Mouse (Mus musculus) heart, adult 11 months (tissue): Measurements from ENCODE around the gene Unk.
A peak's percentile ranks its signal among the peaks of the same experiment; 100 is the strongest.
"Not testable (repeated sequence)": the region's sequence is repeated elsewhere in the genome, so short reads cannot be mapped to it uniquely, and the experiment has no call there.

Experiments used
- DNase-seq: peaks from one replicate; pipeline ENCODE4 v3.0.0; 2022

The Unk gene

DNA sequence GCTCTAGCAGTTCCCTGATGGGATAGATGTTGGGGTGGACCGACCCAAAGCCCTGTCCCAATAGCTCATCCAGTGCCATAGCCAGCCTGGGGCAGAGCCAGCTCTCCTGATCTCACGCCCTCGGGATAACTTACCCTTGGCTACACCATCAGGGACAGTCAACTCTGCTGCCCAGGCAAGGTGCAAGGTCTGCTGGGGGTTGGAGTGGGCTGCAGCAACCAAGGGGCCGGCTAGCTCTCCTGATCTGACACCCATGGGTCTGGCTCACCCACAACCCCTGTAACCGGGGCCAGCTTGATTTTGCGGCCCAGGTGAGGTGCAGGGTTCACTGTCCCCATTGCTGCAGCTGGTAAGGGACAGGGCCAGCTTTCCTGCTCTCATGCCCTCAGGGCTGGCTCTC is 61.5 kb downstream of the Unk start:
- DNase-seq, result no peak

DNA sequence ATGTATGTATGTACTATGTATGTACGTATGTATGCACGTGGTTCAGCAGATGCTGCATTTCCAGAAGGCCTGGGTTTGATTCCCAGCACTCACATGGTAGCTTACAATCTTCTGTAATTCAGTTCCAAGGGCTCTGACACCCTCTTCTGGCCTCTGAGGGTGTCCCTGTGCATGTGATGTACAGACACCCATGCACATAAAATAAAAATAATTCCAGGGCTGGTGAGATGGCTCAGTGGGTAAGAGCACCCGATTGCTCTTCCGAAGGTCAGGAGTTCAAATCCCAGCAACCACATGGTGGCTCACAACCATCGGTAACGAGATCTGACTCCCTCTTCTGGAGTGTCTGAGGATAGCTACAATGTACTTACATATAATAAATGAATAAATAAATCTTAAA is 62.8 kb downstream of the Unk start:
- DNase-seq, result not testable (repeated sequence)

- peak; percentile 97 for DNase-seq
Observed at GRCm38 (mm10) chr11:116093771-116094565, 63.8 kb downstream of the Unk start.

DNA sequence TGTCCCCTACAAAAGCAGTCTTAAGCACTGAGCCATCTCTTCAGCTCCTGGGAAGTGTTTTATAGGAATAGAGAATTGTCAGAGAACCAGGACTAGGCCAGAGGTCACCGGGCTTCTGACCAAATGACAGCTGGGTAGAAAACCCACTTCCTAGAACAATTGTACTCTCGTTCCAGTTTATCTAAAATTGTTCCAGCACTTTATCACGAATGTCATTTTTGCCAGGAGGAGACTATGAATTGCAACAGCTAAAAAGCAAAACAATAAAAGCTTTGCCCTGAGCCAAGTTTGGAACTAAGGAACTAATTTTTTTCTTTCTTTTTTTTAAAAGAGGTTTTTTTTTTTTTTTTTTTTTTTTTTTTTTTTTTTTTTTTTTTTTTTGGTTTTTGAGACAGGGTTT is 65.5 kb downstream of the Unk start:
- DNase-seq, result peak; percentile 97

DNA sequence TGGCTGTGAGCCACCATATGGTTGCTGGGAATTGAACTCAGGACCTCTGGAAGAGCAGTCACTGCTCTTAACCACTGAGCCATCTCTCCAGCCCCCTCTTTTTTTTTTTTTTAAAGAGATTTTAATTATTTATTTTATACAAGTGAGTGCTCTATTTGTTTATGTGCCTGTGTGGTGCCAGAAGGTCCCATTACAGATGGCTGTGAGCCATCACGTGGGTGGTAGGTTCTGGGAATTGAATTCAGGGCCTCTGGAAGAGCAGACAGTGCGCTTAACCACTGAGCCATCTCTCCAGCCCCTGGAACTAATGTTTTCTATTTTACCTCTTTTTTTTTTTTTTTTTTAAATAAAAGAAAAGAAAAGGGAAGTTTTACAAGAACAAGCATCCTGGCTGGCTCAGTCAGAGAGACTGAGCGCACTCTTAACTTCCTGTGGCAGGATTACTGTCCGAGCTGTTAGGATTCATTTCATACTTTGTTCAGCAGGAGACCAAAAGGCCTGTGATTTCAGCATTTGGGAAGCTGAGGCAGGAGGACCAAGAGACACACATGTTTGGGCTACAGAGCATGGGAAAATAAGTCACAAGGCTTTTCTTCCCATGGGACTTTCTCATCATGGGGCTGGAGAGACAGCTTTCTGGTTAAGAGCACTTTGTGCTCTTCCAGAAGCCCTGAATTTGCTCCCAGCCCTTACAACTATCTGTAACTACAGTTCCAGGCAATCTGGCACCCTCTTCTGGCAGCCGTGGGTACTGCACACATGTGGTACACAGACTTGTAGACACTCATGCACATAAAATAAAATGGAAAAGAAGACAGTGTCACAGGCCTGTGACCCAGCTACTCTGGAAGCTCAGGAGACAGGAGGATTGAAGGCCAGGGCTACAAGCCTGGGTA is 66.3 kb downstream of the Unk start:
- peak; percentile 90 for DNase-seq

- DNase-seq, result peak; percentile 97
Observed at GRCm38 (mm10) chr11:116098711-116099460, 68.8 kb downstream of the Unk start.

GRCm38 (mm10) chr11:116099462-116099861 is 69.3 kb downstream of the Unk start:
- DNase-seq, result peak; percentile 89

DNA sequence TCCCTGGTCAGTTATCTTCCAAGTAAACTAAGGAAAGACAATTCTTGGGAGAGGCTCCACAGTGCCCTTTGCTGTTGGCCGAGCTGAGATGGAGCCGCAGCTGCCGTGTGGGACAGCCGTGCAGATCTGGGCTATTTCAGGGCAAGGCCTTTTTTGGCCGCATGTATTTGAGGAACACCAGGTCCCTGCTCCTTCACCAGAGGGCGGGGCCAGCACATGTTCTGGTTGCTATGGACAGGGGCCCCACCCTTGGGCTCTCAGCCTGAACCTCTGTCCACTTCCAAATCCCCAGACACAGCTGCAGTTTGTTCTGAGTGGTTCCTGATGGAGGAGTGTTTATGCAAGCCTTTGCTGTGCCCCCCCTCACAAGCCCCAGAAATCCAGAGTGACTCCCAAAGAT is 70.3 kb downstream of the Unk start:
- peak; percentile 100 for DNase-seq

DNA sequence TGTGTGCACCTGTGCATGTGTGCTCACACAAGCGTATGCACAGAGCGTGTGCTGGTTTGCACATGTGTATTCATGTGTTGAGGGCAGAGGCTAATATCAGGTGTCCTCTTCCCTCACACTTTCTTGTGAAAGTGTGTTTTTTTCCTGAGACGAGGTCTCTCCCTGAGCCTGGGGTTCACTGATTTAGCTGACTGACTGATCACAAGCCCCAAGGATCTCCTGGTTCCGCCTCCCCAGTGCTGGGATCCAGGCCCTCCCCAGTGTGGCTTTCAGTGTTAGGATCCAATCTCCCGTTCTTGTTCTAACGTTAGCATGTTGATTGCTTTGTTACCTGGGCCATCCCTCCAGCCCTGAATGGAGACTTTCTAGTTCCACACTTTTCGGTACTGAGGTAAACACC is 70.7 kb downstream of the Unk start:
- DNase-seq, result peak; percentile 92

- peak; percentile 99 for DNase-seq
Observed at GRCm38 (mm10) chr11:116101931-116102381, 71.8 kb downstream of the Unk start.

DNA sequence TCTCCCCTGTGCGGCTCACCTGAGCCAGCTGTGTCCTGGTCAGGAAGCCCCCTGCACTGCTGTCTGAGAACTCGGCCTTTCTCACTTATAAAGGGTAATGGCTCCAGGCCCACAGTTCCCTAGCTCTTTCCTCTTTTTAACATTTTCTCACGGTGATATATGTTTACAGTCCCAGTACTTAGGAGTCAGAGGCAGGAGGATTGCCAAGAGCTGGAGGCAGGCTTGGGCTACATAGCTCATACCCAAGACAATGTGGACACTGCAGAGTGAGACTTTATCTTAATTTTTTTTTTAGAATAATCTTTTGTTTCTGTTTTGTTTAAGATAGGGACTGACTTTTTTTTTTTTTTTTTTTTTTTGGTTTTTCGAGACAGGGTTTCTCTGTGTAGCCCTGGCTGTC is 72.3 kb downstream of the Unk start:
- DNase-seq, result no peak

- no peak for DNase-seq
Observed at GRCm38 (mm10) chr11:116103572-116103971, 73.5 kb downstream of the Unk start.

- DNase-seq, result peak; percentile 100
Observed at GRCm38 (mm10) chr11:116104006-116104646, 74.0 kb downstream of the Unk start.

DNA sequence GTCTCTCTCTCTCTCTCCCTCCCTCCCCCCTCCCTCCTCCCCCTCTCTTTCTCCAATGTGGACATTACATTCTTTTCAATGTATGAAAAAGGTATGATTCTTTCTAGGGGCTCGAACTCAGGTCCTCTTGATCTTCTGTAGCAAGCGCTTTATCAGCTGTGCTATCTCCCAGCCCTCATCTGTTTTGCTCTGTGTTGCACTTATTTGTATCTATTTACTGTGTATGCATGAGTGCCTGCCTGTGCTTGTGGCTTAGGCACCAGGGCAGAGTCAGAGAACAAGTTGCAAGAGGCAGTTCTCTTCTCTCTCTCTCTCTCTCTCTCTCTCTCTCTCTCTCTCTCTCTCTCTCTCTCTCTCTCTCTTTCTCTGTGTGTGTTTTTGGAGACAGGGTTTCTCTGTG is 74.9 kb downstream of the Unk start:
- no peak for DNase-seq

GRCm38 (mm10) chr11:116106154-116106962 is 76.2 kb downstream of the Unk start:
- DNase-seq, result peak; percentile 95

- DNase-seq, result peak; percentile 97
Observed at GRCm38 (mm10) chr11:116106963-116107776, 77.0 kb downstream of the Unk start.

DNA sequence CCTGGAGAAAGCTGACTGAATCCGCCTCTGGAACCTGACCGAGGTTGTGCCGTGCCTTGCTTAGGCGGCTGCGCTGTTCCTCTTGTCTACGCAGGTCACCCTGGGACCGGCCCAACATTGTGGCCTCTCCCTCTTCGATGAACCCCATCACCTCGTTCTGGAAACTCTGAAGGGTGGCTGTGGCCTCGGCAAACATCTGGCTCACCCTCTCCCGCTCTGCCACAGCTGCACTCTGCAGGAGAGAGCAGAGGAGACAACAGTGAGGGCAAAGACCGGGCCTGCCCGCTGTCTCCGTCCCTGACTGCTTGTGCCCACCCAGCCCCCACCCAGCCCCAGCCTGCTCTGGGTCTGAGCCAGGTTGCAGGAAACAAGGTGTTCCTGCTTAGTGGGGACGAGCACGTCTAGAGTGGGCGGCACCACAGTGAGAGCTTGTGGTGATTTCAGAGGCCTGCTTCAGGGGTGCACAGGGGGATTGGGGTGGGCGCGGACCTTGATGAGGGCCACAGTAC is 77.7 kb downstream of the Unk start:
- DNase-seq, result peak; percentile 96

GRCm38 (mm10) chr11:116108464-116109137 is 78.5 kb downstream of the Unk start:
- DNase-seq, result peak; percentile 99

DNA sequence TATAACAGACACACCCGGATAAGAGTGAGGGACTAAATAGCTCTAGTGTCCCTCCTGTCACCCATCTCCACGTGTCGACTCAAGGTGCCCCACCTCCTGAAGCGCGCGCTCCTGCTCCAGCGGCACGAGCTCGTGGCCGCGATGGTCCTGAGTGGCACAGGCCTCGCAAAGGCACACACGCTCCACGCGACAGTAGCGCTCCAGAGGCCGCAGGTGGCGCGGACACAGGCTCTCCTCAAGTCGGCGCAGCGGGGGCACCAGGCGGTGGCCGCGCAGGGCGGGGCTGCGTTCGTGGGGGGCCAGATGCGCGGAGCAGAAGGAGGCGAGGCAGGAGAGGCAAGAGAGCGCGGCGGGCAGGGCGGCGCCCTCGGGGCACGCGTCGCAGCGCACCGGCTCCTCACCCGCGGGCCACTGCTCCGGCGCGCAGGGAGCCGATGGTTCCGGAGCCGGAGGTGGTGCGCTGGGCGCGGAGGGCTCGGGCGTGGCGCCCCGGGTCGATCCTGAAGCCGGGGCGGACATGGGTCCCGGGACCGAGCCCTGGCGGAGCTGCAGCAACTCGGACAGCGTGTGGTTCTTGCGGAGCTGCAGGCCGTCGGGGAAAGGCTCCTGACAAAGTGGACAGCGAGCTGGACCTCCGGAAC is 79.4 kb downstream of the Unk start:
- DNase-seq, result peak; percentile 97
